Mouse (Mus musculus): ENCODE measurements at regions not wholly inside any gene's neighbourhood (a gene's known extent, or its start where the extent isn't known, plus 50 kb on each side); places are given as distances from the start of the nearest gene placed in this dataset.

- H3K4me1 ChIP-seq (replicated peaks; ENCODE audit: low read depth, low read length): no peaks in the 10 kb centered on the region
- no peaks in the 10 kb centered on the region for H3K27me3 ChIP-seq (ENCODE audit: insufficient read depth, low read length)
- no peaks in the 10 kb centered on the region for H3K9me3 ChIP-seq (ENCODE audit: low read length)
- TF ChIP-seq CTCF (conservative IDR thresholded peaks at IDR 0.05; ENCODE audit: low read length) (no peak), POU5F1 (IDR thresholded peaks at IDR 0.05; ENCODE audit: borderline replicate concordance, low read length) (no peak)
- no peak overlapping the region for H3K4me3 ChIP-seq (replicated peaks; ENCODE audit: low read length)
- H3K36me3 ChIP-seq (ENCODE audit: insufficient read depth, low read length): no peaks in the 10 kb centered on the region
Measured at GRCm38 (mm10) chr19:26439163-26439562, 165.7 kb upstream of the Smarca2 start.

DNA sequence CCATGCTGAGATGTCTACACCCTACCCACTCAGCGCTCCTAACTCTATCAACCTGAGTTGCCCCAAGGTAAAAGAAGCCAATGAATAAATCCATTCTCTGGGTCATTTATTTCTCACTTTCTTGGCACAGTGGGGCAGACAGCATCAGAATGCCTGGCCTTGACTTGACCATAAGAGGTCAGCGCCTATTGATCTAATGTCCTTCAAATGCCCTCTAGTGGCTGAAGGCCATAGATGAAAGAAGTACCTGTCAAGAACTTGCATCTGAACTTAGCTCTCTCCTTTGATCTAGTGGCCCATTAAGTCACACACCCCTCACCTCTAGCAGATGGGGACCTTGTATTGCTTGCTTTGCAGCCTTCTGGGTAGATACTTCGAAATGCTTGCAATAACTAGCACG is 159.5 kb upstream of the Smarca2 start:
- H3K36me3 ChIP-seq (ENCODE audit: insufficient read depth, low read length): no peaks in the 10 kb centered on the region
- no peaks in the 10 kb centered on the region for H3K4me1 ChIP-seq (replicated peaks; ENCODE audit: low read depth, low read length)
- H3K27me3 ChIP-seq (ENCODE audit: insufficient read depth, low read length): no peaks in the 10 kb centered on the region

DNA sequence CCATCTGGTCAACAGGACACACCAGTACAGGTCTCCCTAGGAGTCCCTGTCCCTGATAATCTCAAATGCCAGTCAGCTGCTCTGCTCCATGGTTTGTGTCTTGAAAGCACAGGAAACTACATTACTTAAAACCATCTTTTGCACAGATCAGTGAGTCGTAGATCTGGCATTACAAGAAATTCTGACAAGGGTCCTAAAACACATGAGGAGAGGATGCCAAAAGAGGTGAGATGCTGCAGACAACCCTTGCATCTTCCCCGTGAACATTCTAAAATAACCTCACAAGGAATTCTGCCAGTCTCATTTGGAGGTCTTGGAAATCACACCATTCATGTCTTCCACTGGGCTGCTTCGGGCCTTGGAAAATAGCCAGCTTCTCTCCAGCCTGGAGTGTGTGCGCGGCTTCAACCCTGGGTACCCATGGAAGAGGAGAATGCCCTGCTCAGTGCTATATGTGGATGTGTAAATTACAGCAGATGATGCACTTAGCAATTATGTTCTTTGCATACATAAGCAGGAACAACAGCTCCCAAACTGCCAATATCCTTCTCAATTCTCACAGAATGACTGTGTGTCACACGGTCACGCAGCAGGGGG is 157.3 kb upstream of the Smarca2 start:
- no peak for TF ChIP-seq CTCF (conservative IDR thresholded peaks at IDR 0.05; ENCODE audit: low read length)
- TF ChIP-seq NANOG (IDR thresholded peaks at IDR 0.05; ENCODE audit: borderline replicate concordance, low read length): no peak
- no peak for TF ChIP-seq POU5F1 (IDR thresholded peaks at IDR 0.05; ENCODE audit: borderline replicate concordance, low read length)
- H3K9me3 ChIP-seq (ENCODE audit: low read length): no peaks in the 10 kb centered on the region
- H3K36me3 ChIP-seq (ENCODE audit: insufficient read depth, low read length): no peaks in the 10 kb centered on the region
- H3K4me3 ChIP-seq (replicated peaks; ENCODE audit: low read length): no peak overlapping the region
- H3K4me1 ChIP-seq (replicated peaks; ENCODE audit: low read depth, low read length): no peaks in the 10 kb centered on the region
- H3K27me3 ChIP-seq (ENCODE audit: insufficient read depth, low read length): no peaks in the 10 kb centered on the region

More for the DNA sequence above, 159.5 kb upstream of the Smarca2 start:
- TF ChIP-seq NANOG (IDR thresholded peaks at IDR 0.05; ENCODE audit: borderline replicate concordance, low read length) (no peak), CTCF (conservative IDR thresholded peaks at IDR 0.05; ENCODE audit: low read length) (no peak), POU5F1 (IDR thresholded peaks at IDR 0.05; ENCODE audit: borderline replicate concordance, low read length) (no peak)
- no peak overlapping the region for H3K4me3 ChIP-seq (replicated peaks; ENCODE audit: low read length)
- H3K9me3 ChIP-seq (ENCODE audit: low read length): no peaks in the 10 kb centered on the region

DNA sequence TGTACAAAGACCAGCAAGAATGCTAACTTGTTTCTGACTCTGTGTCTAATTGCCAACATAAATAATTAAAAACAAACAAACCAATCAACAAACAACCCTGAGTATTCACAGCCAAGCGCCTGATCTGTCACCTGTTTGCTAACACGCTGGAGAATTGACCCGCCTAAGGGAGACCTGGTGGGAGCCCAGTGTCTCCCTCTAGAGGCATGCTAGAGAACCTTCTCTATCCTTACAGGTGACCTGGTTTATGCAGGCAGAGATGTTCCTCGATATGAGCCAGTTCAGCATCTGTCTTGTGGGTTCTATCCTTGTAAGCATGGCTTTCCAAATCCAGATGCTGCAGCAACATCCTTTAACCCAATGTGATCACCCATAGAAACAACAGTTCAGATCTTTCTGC is 143.1 kb upstream of the Smarca2 start:
- H3K4me1 ChIP-seq (replicated peaks; ENCODE audit: low read depth, low read length): no peaks in the 10 kb centered on the region
- peak; percentile 37 for TF ChIP-seq CTCF (conservative IDR thresholded peaks at IDR 0.05; ENCODE audit: low read length)
- TF ChIP-seq POU5F1 (IDR thresholded peaks at IDR 0.05; ENCODE audit: borderline replicate concordance, low read length): no peak
- TF ChIP-seq NANOG (IDR thresholded peaks at IDR 0.05; ENCODE audit: borderline replicate concordance, low read length): no peak
- H3K4me3 ChIP-seq (replicated peaks; ENCODE audit: low read length): no peak overlapping the region
- H3K36me3 ChIP-seq (ENCODE audit: insufficient read depth, low read length): no peaks in the 10 kb centered on the region
- no peaks in the 10 kb centered on the region for H3K9me3 ChIP-seq (ENCODE audit: low read length)
- no peaks in the 10 kb centered on the region; the same call in 1 of the 2 replicates for H3K27me3 ChIP-seq (ENCODE audit: insufficient read depth, low read length)

- Histone ChIP-seq H3K4me3 (replicated peaks; ENCODE audit: low read length) (no peak overlapping the region), H3K36me3 (ENCODE audit: insufficient read depth, low read length) (no peaks in the 10 kb centered on the region), H3K4me1 (replicated peaks; ENCODE audit: low read depth, low read length) (peaks cover 10% of the 10 kb centered on the region), H3K9me3 (ENCODE audit: low read length) (no peaks in the 10 kb centered on the region), H3K27me3 (ENCODE audit: insufficient read depth, low read length) (peaks cover 3% of the 10 kb centered on the region; the same call in 1 of the 2 replicates)
- no peak for TF ChIP-seq NANOG (IDR thresholded peaks at IDR 0.05; ENCODE audit: borderline replicate concordance, low read length)
- TF ChIP-seq CTCF (conservative IDR thresholded peaks at IDR 0.05; ENCODE audit: low read length): peak; percentile 76
Measured at GRCm38 (mm10) chr19:26465228-26465627, 139.6 kb upstream of the Smarca2 start.

GRCm38 (mm10) chr19:26466244-26466643 is 138.6 kb upstream of the Smarca2 start:
- H3K4me3 ChIP-seq (replicated peaks; ENCODE audit: low read length): no peak overlapping the region

GRCm38 (mm10) chr19:26467179-26467651 is 137.6 kb upstream of the Smarca2 start:
- no peak overlapping the region for H3K4me3 ChIP-seq (replicated peaks; ENCODE audit: low read length)
- H3K9me3 ChIP-seq (ENCODE audit: low read length): no peaks in the 10 kb centered on the region
- peaks cover 13% of the 10 kb centered on the region for H3K4me1 ChIP-seq (replicated peaks; ENCODE audit: low read depth, low read length)
- TF ChIP-seq NANOG (IDR thresholded peaks at IDR 0.05; ENCODE audit: borderline replicate concordance, low read length) (no peak), CTCF (conservative IDR thresholded peaks at IDR 0.05; ENCODE audit: low read length) (no peak), POU5F1 (IDR thresholded peaks at IDR 0.05; ENCODE audit: borderline replicate concordance, low read length) (no peak)
- no peaks in the 10 kb centered on the region for H3K36me3 ChIP-seq (ENCODE audit: insufficient read depth, low read length)
- peaks cover 3% of the 10 kb centered on the region; the same call in 1 of the 2 replicates for H3K27me3 ChIP-seq (ENCODE audit: insufficient read depth, low read length)

More at GRCm38 (mm10) chr19:26466244-26466643, 138.6 kb upstream of the Smarca2 start:
- Histone ChIP-seq H3K27me3 (ENCODE audit: insufficient read depth, low read length) (peaks cover 3% of the 10 kb centered on the region; the same call in 1 of the 2 replicates), H3K4me1 (replicated peaks; ENCODE audit: low read depth, low read length) (peaks cover 10% of the 10 kb centered on the region), H3K9me3 (ENCODE audit: low read length) (no peaks in the 10 kb centered on the region), H3K36me3 (ENCODE audit: insufficient read depth, low read length) (no peaks in the 10 kb centered on the region)
- TF ChIP-seq CTCF (conservative IDR thresholded peaks at IDR 0.05; ENCODE audit: low read length) (no peak), POU5F1 (IDR thresholded peaks at IDR 0.05; ENCODE audit: borderline replicate concordance, low read length) (no peak), NANOG (IDR thresholded peaks at IDR 0.05; ENCODE audit: borderline replicate concordance, low read length) (no peak)

- TF ChIP-seq POU5F1 (IDR thresholded peaks at IDR 0.05; ENCODE audit: borderline replicate concordance, low read length) (no peak), NANOG (IDR thresholded peaks at IDR 0.05; ENCODE audit: borderline replicate concordance, low read length) (no peak), CTCF (conservative IDR thresholded peaks at IDR 0.05; ENCODE audit: low read length) (no peak)
- H3K4me1 ChIP-seq (replicated peaks; ENCODE audit: low read depth, low read length): peaks cover 4% of the 10 kb centered on the region; the same call in 1 of the 2 replicates
- no peaks in the 10 kb centered on the region for H3K36me3 ChIP-seq (ENCODE audit: insufficient read depth, low read length)
- H3K9me3 ChIP-seq (ENCODE audit: low read length): no peaks in the 10 kb centered on the region
- H3K4me3 ChIP-seq (replicated peaks; ENCODE audit: low read length): no peak overlapping the region
- no peaks in the 10 kb centered on the region; the same call in 1 of the 2 replicates for H3K27me3 ChIP-seq (ENCODE audit: insufficient read depth, low read length)
Measured at GRCm38 (mm10) chr19:26472659-26473058, 132.2 kb upstream of the Smarca2 start.

GRCm38 (mm10) chr19:26473211-26473610 is 131.6 kb upstream of the Smarca2 start:
- Histone ChIP-seq H3K4me3 (replicated peaks; ENCODE audit: low read length) (no peak overlapping the region), H3K9me3 (ENCODE audit: low read length) (no peaks in the 10 kb centered on the region), H3K4me1 (replicated peaks; ENCODE audit: low read depth, low read length) (0 out of 2 replicates have a peak, but pooled peaks cover 3% of the 10 kb centered on the region), H3K27me3 (ENCODE audit: insufficient read depth, low read length) (no peaks in the 10 kb centered on the region), H3K36me3 (ENCODE audit: insufficient read depth, low read length) (no peaks in the 10 kb centered on the region)
- TF ChIP-seq POU5F1 (IDR thresholded peaks at IDR 0.05; ENCODE audit: borderline replicate concordance, low read length): no peak
- no peak for TF ChIP-seq CTCF (conservative IDR thresholded peaks at IDR 0.05; ENCODE audit: low read length)
- no peak for TF ChIP-seq NANOG (IDR thresholded peaks at IDR 0.05; ENCODE audit: borderline replicate concordance, low read length)
